Mouse (Mus musculus) CD4-positive, CD25-positive, alpha-beta regulatory T cell, adult 4 months (primary cell): ENCODE data around the gene Ndrg2. TPM values are rescaled to one million over a fixed set of nuclear protein-coding genes. Genes with fewer than 3 reads are reported as not detected.
"Not testable (repeated sequence)": the region's sequence is repeated elsewhere in the genome, so short reads cannot be mapped to it uniquely, and the experiment has no call there.

Experiments
- ATAC-seq: one replicate; pipeline ENCODE4 v1.8.0; 2017
- polyA plus RNA-seq, 2 experiments: library from polyadenylated mRNA; unstranded; fragments of 100-300 nt; shearing (Covaris generic); gene quantifications; one replicate each; pipeline ENCODE4 v1.2.1; 2017

The Ndrg2 gene
- polyA plus RNA-seq: 10 to 100 TPM; 25.0 to 38.1 TPM

GRCm38 (mm10) chr14:51913960-51914762 lies at the start of gene Ndrg2:
TSS of gene Ndrg2 (minus strand) at chr14:51914158.
- ATAC-seq: no peak

GRCm38 (mm10) chr14:51960316-51960715 lies 46.4 kb upstream of the Ndrg2 start:
- no peak for ATAC-seq

- ATAC-seq: no peak
These were observed 29.4 kb upstream of the Ndrg2 start for GRCm38 (mm10) chr14:51943336-51943735.

- no peak for ATAC-seq
These were observed 28.3 kb upstream of the Ndrg2 start for GRCm38 (mm10) chr14:51942236-51942635.

- no peak for ATAC-seq
These were observed 27.6 kb upstream of the Ndrg2 start for GRCm38 (mm10) chr14:51941577-51941976.

GRCm38 (mm10) chr14:51940944-51941560 lies 27.1 kb upstream of the Ndrg2 start:
- ATAC-seq: no peak

GRCm38 (mm10) chr14:51939005-51939404 lies 25.0 kb upstream of the Ndrg2 start:
- ATAC-seq: no peak

GRCm38 (mm10) chr14:51932092-51933020 lies 18.4 kb upstream of the Ndrg2 start:
- ATAC-seq: no peak

GRCm38 (mm10) chr14:51930824-51931223 lies 16.9 kb upstream of the Ndrg2 start:
- peak; percentile 77 for ATAC-seq

- ATAC-seq: no peak
These were observed 16.0 kb upstream of the Ndrg2 start for GRCm38 (mm10) chr14:51929968-51930367.

- ATAC-seq: no peak
These were observed 15.5 kb upstream of the Ndrg2 start for GRCm38 (mm10) chr14:51929309-51929943.

- ATAC-seq: not testable (repeated sequence)
These were observed 13.0 kb upstream of the Ndrg2 start for GRCm38 (mm10) chr14:51926930-51927329.

GRCm38 (mm10) chr14:51923492-51923891 lies 9.5 kb upstream of the Ndrg2 start:
- no peak for ATAC-seq

- no peak for ATAC-seq
These were observed 9.0 kb upstream of the Ndrg2 start for GRCm38 (mm10) chr14:51922910-51923309.

GRCm38 (mm10) chr14:51922571-51922865 lies 8.6 kb upstream of the Ndrg2 start, which contains the start of gene Rnase13:
TSS of gene Rnase13 (minus strand) at chr14:51922773.
- no peak for ATAC-seq

- no peak for ATAC-seq
These were observed 8.0 kb upstream of the Ndrg2 start for GRCm38 (mm10) chr14:51921759-51922570.

GRCm38 (mm10) chr14:51918966-51919365 lies 5.0 kb upstream of the Ndrg2 start:
- ATAC-seq: no peak

- ATAC-seq: no peak
These were observed 4.2 kb upstream of the Ndrg2 start, which contains the start of gene Tppp2 for GRCm38 (mm10) chr14:51918125-51918524. TSS of gene Tppp2 (plus strand) at chr14:51918425.

GRCm38 (mm10) chr14:51916539-51916938 lies 2.6 kb upstream of the Ndrg2 start:
- ATAC-seq: no peak

GRCm38 (mm10) chr14:51915030-51915429 lies 1.1 kb upstream of the Ndrg2 start:
- ATAC-seq: no peak
